Mouse (Mus musculus) liver, adult 2 months (tissue): ENCODE results near the gene Atxn7l1. TPM values are rescaled to one million over a fixed set of nuclear protein-coding genes. Genes with fewer than 3 reads are reported as not detected.

ENCODE experiments used
- DNase-seq: peaks from one replicate; pipeline ENCODE4 v3.0.0-alpha.2; 2011; ENCODE audit warnings: low read depth, low spot score; ENCODE audit errors: extremely low read depth
- H3K27ac ChIP-seq: fragments of 200-500 bp; replicated peaks from 2 replicates; pipeline ENCODE4 v1.5.1; 2012; ENCODE audit warnings: low read depth, mild to moderate bottlenecking, control low read depth, inconsistent platforms, low read length; ENCODE audit not compliant: insufficient read depth
- H3K27me3 ChIP-seq: fragments of 200-500 bp; 2 replicates; pipeline ENCODE4 v1.6.1; 2012; ENCODE audit warnings: mild to moderate bottlenecking, moderate library complexity, low read length, inconsistent platforms; ENCODE audit not compliant: control insufficient read depth, insufficient read depth
- H3K36me3 ChIP-seq: fragments of 200-500 bp; 2 replicates; pipeline ENCODE4 v1.6.1; 2012; ENCODE audit warnings: low read length, inconsistent platforms; ENCODE audit not compliant: control insufficient read depth, insufficient read depth
- H3K4me1 ChIP-seq: fragments of 200-500 bp; 2 replicates; pipeline ENCODE4 v1.6.1; 2011; ENCODE audit warnings: low read length; ENCODE audit not compliant: control insufficient read depth, insufficient read depth
- H3K4me3 ChIP-seq: fragments of 200-500 bp; 2 replicates; pipeline ENCODE4 v1.5.1; 2011; ENCODE audit warnings: low read depth, mild to moderate bottlenecking, control low read depth, low read length, moderate library complexity; ENCODE audit not compliant: insufficient read depth
- H3K79me2 ChIP-seq: fragments of 200-500 bp; 2 replicates; pipeline ENCODE4 v1.6.1; 2012; ENCODE audit warnings: inconsistent platforms, mild to moderate bottlenecking, low read length, moderate library complexity; ENCODE audit not compliant: control insufficient read depth, insufficient read depth
- H3K9ac ChIP-seq: fragments of 200-500 bp; 2 replicates; pipeline ENCODE4 v1.6.1; 2012; ENCODE audit warnings: low read depth, mild to moderate bottlenecking, control low read depth, inconsistent platforms, low read length
- CTCF ChIP-seq: fragments of 200-500 bp; IDR thresholded peaks from 2 replicates; pipeline ENCODE4 v1.5.1; 2011; ENCODE audit warnings: low read depth, low read length, control low read depth
- POLR2A ChIP-seq: fragments of 200-500 bp; IDR thresholded peaks from 2 replicates; pipeline ENCODE4 v1.6.1; 2011; ENCODE audit warnings: low read length, control low read depth; ENCODE audit not compliant: insufficient read depth; ENCODE audit errors: extremely low read depth
- WGBS: fragments of 180-500 bp; shearing (Covaris S2); methylation state at CpG from one replicate; pipeline ENCODE4 v1.1.7; 2018; 5-methylcytosine and 5-hydroxymethylcytosine counted together
- polyA plus RNA-seq: library from polyadenylated mRNA; depleted of rRNA; stranded (reverse); fragments of >200 nt; gene quantifications from 2 replicates; pipeline ENCODE4 v1.2.3, GENCODE M21; 2012
- total RNA-seq: library from RNA; depleted of rRNA; stranded (reverse); fragments of >200 nt; gene quantifications from 2 replicates; pipeline ENCODE4 v1.2.3, GENCODE M21; 2014

Gene Atxn7l1
- total and polyA plus RNA-seq, 2 experiments: 6.1 to 16.2 TPM

- no peak overlapping the region for H3K4me3 ChIP-seq
Observed at GRCm38 (mm10) chr12:33180421-33180820, 32.9 kb downstream of the Atxn7l1 start.

DNA sequence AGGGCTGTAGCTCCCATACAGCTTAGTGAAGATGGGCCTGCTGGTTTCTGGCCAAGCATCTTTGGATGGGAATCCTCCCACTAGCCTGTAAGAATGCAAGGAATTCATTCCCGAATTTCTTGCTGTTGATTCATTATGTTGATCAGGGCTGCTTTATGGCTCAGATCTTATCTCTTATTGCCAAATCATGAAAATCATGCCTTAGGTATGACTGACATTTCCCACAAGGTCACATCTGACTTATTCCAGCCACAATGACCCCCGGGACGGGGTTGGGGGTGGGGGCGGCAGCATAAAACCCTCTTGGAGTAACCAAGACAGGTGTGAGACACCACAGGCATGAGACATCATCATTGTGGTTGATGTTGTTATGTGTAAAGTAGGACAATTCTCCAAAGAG lies 34.4 kb downstream of the Atxn7l1 start:
- Histone ChIP-seq H3K27ac (no peak overlapping the region), H3K79me2 (peaks cover 14% of the 10 kb centered on the region; the same call in 1 of the 2 replicates), H3K4me1 (no peaks in the 10 kb centered on the region), H3K9ac (no peak overlapping the region), H3K36me3 (no peaks in the 10 kb centered on the region), H3K4me3 (no peak overlapping the region), H3K27me3 (no peaks in the 10 kb centered on the region)
- no peak for DNase-seq
- TF ChIP-seq CTCF (no peak), POLR2A (no peak)
- 92% methylated on average over 4 of the region's 4 CpGs for WGBS

More at GRCm38 (mm10) chr12:33180421-33180820, 32.9 kb downstream of the Atxn7l1 start:
- Histone ChIP-seq H3K36me3 (no peaks in the 10 kb centered on the region), H3K27me3 (no peaks in the 10 kb centered on the region), H3K9ac (no peak overlapping the region), H3K27ac (no peak overlapping the region), H3K79me2 (peaks cover 16% of the 10 kb centered on the region; the same call in 1 of the 2 replicates), H3K4me1 (peaks cover 7% of the 10 kb centered on the region; the same call in 1 of the 2 replicates)
- TF ChIP-seq POLR2A (no peak), CTCF (no peak)
- WGBS: 70% methylated on average over 2 of the region's 2 CpGs
- no peak for DNase-seq

DNA sequence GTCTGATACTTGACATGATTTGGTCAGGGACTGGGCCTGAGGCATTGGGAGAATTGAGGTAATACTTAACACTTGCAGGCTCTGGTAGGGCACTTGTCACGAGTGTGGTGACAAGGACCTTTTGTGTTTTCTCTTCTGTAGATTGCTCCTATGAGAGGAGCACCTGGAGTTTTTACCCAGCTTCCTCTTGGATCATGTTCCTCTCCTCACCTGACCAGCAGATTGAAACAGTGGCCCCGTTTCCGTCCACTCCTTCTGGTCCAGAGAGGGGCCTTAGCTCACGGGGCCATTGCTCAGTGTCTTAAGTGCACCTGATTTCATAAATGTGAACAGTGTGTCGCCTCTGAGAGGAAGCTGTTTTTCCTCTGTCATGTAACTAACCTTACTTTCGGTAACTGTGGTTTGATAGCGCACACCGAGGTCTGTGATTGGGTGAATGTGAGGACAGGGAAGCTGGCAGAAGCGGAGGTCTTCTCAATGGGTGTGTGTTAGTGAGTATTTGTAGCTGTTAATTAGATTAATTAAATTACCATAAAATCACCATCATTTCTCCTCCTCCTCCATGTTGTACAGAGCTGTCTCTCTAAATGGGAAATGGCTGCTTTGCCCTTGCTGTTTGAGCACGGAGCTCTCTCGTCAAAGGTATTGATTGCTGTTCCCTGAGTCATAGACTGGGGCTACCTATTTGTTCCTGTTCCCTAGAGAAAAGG lies 35.1 kb downstream of the Atxn7l1 start:
- H3K9ac ChIP-seq: no peak overlapping the region
- H3K27ac ChIP-seq: no peak overlapping the region
- 79% methylated on average over 11 of the region's 11 CpGs for WGBS
- no peak for DNase-seq
- no peaks in the 10 kb centered on the region for H3K36me3 ChIP-seq
- H3K4me1 ChIP-seq: no peaks in the 10 kb centered on the region
- H3K27me3 ChIP-seq: no peaks in the 10 kb centered on the region
- peaks cover 9% of the 10 kb centered on the region; the same call in 1 of the 2 replicates for H3K79me2 ChIP-seq
- no peak overlapping the region for H3K4me3 ChIP-seq
- TF ChIP-seq CTCF: no peak
- no peak for TF ChIP-seq POLR2A

- Histone ChIP-seq H3K27ac (no peak overlapping the region), H3K4me1 (no peaks in the 10 kb centered on the region), H3K4me3 (no peak overlapping the region), H3K27me3 (no peaks in the 10 kb centered on the region), H3K36me3 (no peaks in the 10 kb centered on the region), H3K79me2 (peaks cover 9% of the 10 kb centered on the region), H3K9ac (no peak overlapping the region)
- 78% methylated on average over 4 of the region's 4 CpGs for WGBS
- TF ChIP-seq CTCF: no peak
- no peak for TF ChIP-seq POLR2A
- DNase-seq: no peak
Observed at GRCm38 (mm10) chr12:33183138-33183627, 35.7 kb downstream of the Atxn7l1 start.

DNA sequence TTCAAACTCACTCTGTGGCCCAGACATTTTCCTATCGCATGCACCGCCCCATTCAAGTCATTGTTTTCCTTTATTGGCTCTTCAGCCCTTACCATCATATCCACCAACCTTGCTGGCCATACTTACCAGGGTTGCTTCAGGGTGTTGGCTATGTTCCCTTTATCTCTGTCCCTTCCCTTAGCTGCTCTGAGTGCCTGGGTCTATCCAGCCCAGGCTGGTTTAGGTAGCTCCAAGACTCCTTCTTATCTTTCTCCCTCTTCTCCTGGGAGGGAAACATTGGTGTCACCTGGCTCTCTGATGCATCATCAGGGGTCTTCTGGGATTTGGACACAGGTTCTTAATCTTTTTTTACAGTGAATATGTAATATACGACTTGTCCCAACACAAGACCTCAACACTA lies 36.6 kb downstream of the Atxn7l1 start:
- Histone ChIP-seq H3K36me3 (no peaks in the 10 kb centered on the region), H3K27me3 (no peaks in the 10 kb centered on the region), H3K9ac (no peak overlapping the region), H3K79me2 (peaks cover 10% of the 10 kb centered on the region), H3K4me3 (no peak overlapping the region), H3K4me1 (no peaks in the 10 kb centered on the region), H3K27ac (no peak overlapping the region)
- DNase-seq: no peak
- TF ChIP-seq POLR2A (no peak), CTCF (no peak)
- 95% methylated on average over 3 of the region's 3 CpGs for WGBS

- H3K27ac ChIP-seq: no peak overlapping the region
- H3K36me3 ChIP-seq: no peaks in the 10 kb centered on the region
- H3K4me3 ChIP-seq: no peak overlapping the region
- DNase-seq: no peak
- H3K4me1 ChIP-seq: no peaks in the 10 kb centered on the region
- no peak overlapping the region for H3K9ac ChIP-seq
- WGBS: 63% methylated on average over 6 of the region's 6 CpGs
- peaks cover 7% of the 10 kb centered on the region for H3K79me2 ChIP-seq
- TF ChIP-seq CTCF (no peak), POLR2A (no peak)
- H3K27me3 ChIP-seq: no peaks in the 10 kb centered on the region
Observed at GRCm38 (mm10) chr12:33185046-33185445, 37.6 kb downstream of the Atxn7l1 start.
